Mouse (Mus musculus): ENCODE results near the gene Ecpas.

GRCm38 (mm10) chr4:58927661-58928060 lies 15.1 kb upstream of the Ecpas start:
- TF ChIP-seq POLR2AphosphoS2 (IDR thresholded peaks at IDR 0.05; ENCODE audit: insufficient read length, low read depth): no peak
- no peak for TF ChIP-seq POLR2A (IDR thresholded peaks at IDR 0.05; ENCODE audit: insufficient read length, low read depth)
- TF ChIP-seq TCF3 (IDR thresholded peaks at IDR 0.05; ENCODE audit: insufficient read length, low read depth): no peak
- no peak for TF ChIP-seq REST (IDR thresholded peaks at IDR 0.05; ENCODE audit: insufficient read depth, insufficient read length)
- TF ChIP-seq MAX (IDR thresholded peaks at IDR 0.05; ENCODE audit: low read depth): no peak
- TF ChIP-seq E2F4 (IDR thresholded peaks at IDR 0.05; ENCODE audit: insufficient read depth): no peak
